Mouse (Mus musculus) MEL (cell line): ENCODE results near the gene H2-DMb1. TPM values are rescaled to one million over a fixed set of nuclear protein-coding genes. Genes with fewer than 3 reads are reported as not detected.
A peak's percentile ranks its signal among the peaks of the same experiment; 100 is the strongest.

Experiments used
- DNase-seq: peaks from one replicate; pipeline ENCODE4 v3.0.0; 2011; ENCODE audit warnings: low read depth, low spot score
- H3K27ac ChIP-seq: 2 replicates; pipeline ENCODE4 v1.5.1; 2012; ENCODE audit warnings: low read depth, mild to moderate bottlenecking, control low read depth, low read length, moderate library complexity; ENCODE audit not compliant: control insufficient read depth
- H3K27me3 ChIP-seq, 2 experiments: fragments of 150-350 bp in 1 of 2; sonication (generic) in 1 of 2; 2 replicates each; pipeline ENCODE4 v1.6.1; 2012; ENCODE audit warnings: low read length in 2 of 2, mild to moderate bottlenecking in 2 of 2, improper control_type of control experiment in 1 of 2, moderate library complexity in 1 of 2; ENCODE audit not compliant: insufficient read depth in 2 of 2, control insufficient read depth in 1 of 2
- H3K36me3 ChIP-seq, 2 experiments: 2 replicates each; pipeline ENCODE4 v1.6.1; 2012 to 2014; ENCODE audit warnings: low read length in 2 of 2, improper control_type of control experiment in 1 of 2, inconsistent platforms in 1 of 2, mild to moderate bottlenecking in 1 of 2; ENCODE audit not compliant: insufficient read depth in 2 of 2, control insufficient read depth in 1 of 2
- H3K4me1 ChIP-seq, 2 experiments: fragments of 150-350 bp in 1 of 2; sonication (generic) in 1 of 2; 2 replicates each; pipeline ENCODE4 v1.6.1; 2012; ENCODE audit warnings: low read length in 2 of 2, improper control_type of control experiment in 1 of 2, mild to moderate bottlenecking in 1 of 2; ENCODE audit not compliant: insufficient read depth in 2 of 2, control insufficient read depth in 1 of 2
- H3K4me3 ChIP-seq, 2 experiments: fragments of 150-350 bp in 1 of 2; sonication (generic) in 1 of 2; 2 replicates each; pipeline ENCODE4 v1.5.1; 2012; ENCODE audit warnings: low read depth in 2 of 2, low read length in 2 of 2, mild to moderate bottlenecking in 2 of 2, moderate library complexity in 2 of 2, control low read depth in 1 of 2, improper control_type of control experiment in 1 of 2; ENCODE audit not compliant: control insufficient read depth in 1 of 2, insufficient read depth in 1 of 2
- H3K79me2 ChIP-seq: 2 replicates; pipeline ENCODE4 v1.6.1; 2012; ENCODE audit warnings: mild to moderate bottlenecking, low read length, moderate library complexity; ENCODE audit not compliant: control insufficient read depth, poor library complexity, insufficient read depth
- H3K9ac ChIP-seq: 2 replicates; pipeline ENCODE4 v1.6.1; 2012; ENCODE audit warnings: low read depth, mild to moderate bottlenecking, control low read depth, low read length, moderate library complexity; ENCODE audit not compliant: control insufficient read depth, poor library complexity, severe bottlenecking
- H3K9me3 ChIP-seq: fragments of 150-350 bp; sonication (generic); replicated peaks from 2 replicates; pipeline ENCODE4 v1.6.1; 2012; ENCODE audit warnings: mild to moderate bottlenecking, low read length, improper control_type of control experiment, moderate library complexity; ENCODE audit not compliant: insufficient read depth
- CHD1 ChIP-seq: IDR thresholded peaks from 2 replicates; pipeline ENCODE4 v1.6.1; 2012; ENCODE audit warnings: low read depth, mild to moderate bottlenecking, inconsistent platforms, low read length, improper control_type of control experiment
- CTCF ChIP-seq, 3 experiments: IDR thresholded peaks in 2 of 3; conservative IDR thresholded peaks in 1 of 3; 2 replicates each; pipeline ENCODE4 v1.5.1; 2011 to 2012; ENCODE audit warnings: low read length in 3 of 3, low read depth in 2 of 3, mild to moderate bottlenecking in 2 of 3, improper control_type of control experiment in 1 of 3, inconsistent platforms in 1 of 3, mixed read lengths in 1 of 3, moderate library complexity in 1 of 3; ENCODE audit not compliant: control insufficient read depth in 1 of 3, insufficient read depth in 1 of 3, poor library complexity in 1 of 3, severe bottlenecking in 1 of 3
- ELF1 ChIP-seq: IDR thresholded peaks from 2 replicates; pipeline ENCODE4 v1.6.1; 2014; ENCODE audit warnings: low read depth, mild to moderate bottlenecking, inconsistent platforms, low read length, improper control_type of control experiment, moderate library complexity
- ETS1 ChIP-seq: IDR thresholded peaks from 2 replicates; pipeline ENCODE4 v1.6.1; 2012; ENCODE audit warnings: low read depth, mild to moderate bottlenecking, inconsistent platforms, low read length, improper control_type of control experiment, moderate library complexity
- GATA1 ChIP-seq: IDR thresholded peaks from 2 replicates; pipeline ENCODE4 v1.6.1; 2011; ENCODE audit warnings: low read depth, low read length, improper control_type of control experiment
- HCFC1 ChIP-seq: IDR thresholded peaks from 2 replicates; pipeline ENCODE4 v1.6.1; 2012; ENCODE audit warnings: low read depth, mild to moderate bottlenecking, inconsistent platforms, low read length, improper control_type of control experiment, moderate library complexity
- KAT2A ChIP-seq: conservative IDR thresholded peaks from 2 replicates; pipeline ENCODE4 v1.6.1; 2012; ENCODE audit warnings: low read depth, low read length, improper control_type of control experiment, inconsistent platforms
- MAX ChIP-seq: IDR thresholded peaks from 2 replicates; pipeline ENCODE4 v1.6.1; 2011; ENCODE audit warnings: low read length, improper control_type of control experiment
- MAZ ChIP-seq: IDR thresholded peaks from 2 replicates; pipeline ENCODE4 v1.6.1; 2012; ENCODE audit warnings: low read depth, mild to moderate bottlenecking, inconsistent platforms, low read length, improper control_type of control experiment
- MEF2A ChIP-seq: IDR thresholded peaks from 2 replicates; pipeline ENCODE4 v1.6.1; 2014; ENCODE audit warnings: low read depth, mild to moderate bottlenecking, inconsistent platforms, low read length, improper control_type of control experiment; ENCODE audit not compliant: poor library complexity, insufficient replicate concordance, severe bottlenecking; ENCODE audit errors: extremely low read depth
- MXI1 ChIP-seq: IDR thresholded peaks from 2 replicates; pipeline ENCODE4 v1.6.1; 2011; ENCODE audit warnings: mild to moderate bottlenecking, low read depth, low read length, improper control_type of control experiment
- NRF1 ChIP-seq: IDR thresholded peaks from 2 replicates; pipeline ENCODE4 v1.6.1; 2014; ENCODE audit warnings: low read depth, mild to moderate bottlenecking, inconsistent platforms, low read length, improper control_type of control experiment, moderate library complexity; ENCODE audit not compliant: poor library complexity, insufficient read depth, severe bottlenecking
- POLR2A ChIP-seq, 2 experiments: IDR thresholded peaks; 2 replicates each; pipeline ENCODE4 v1.6.1; 2011 to 2012; ENCODE audit warnings: low read length in 2 of 2, mild to moderate bottlenecking in 2 of 2, control low read depth in 1 of 2, improper control_type of control experiment in 1 of 2, low read depth in 1 of 2, moderate library complexity in 1 of 2; ENCODE audit not compliant: control insufficient read depth in 1 of 2, insufficient read depth in 1 of 2, poor library complexity in 1 of 2
- POLR2AphosphoS2 ChIP-seq: IDR thresholded peaks from 2 replicates; pipeline ENCODE4 v1.6.1; 2011; ENCODE audit warnings: low read length, improper control_type of control experiment
- POLR2AphosphoS5 ChIP-seq: IDR thresholded peaks from 2 replicates; pipeline ENCODE4 v1.6.1; 2012; ENCODE audit warnings: low read depth, borderline replicate concordance, mild to moderate bottlenecking, inconsistent platforms, low read length, moderate library complexity, mixed read lengths
- RAD21 ChIP-seq: IDR thresholded peaks from 2 replicates; pipeline ENCODE4 v1.6.1; 2011; ENCODE audit warnings: mild to moderate bottlenecking, low read depth, low read length, improper control_type of control experiment
- SIN3A ChIP-seq: IDR thresholded peaks from 2 replicates; pipeline ENCODE4 v1.6.1; 2012; ENCODE audit warnings: low read length, improper control_type of control experiment, inconsistent platforms
- TAL1 ChIP-seq: IDR thresholded peaks from 2 replicates; pipeline ENCODE4 v1.6.1; 2012; ENCODE audit warnings: mild to moderate bottlenecking, inconsistent platforms, low read length, moderate library complexity, mixed read lengths
- TBP ChIP-seq: IDR thresholded peaks from 2 replicates; pipeline ENCODE4 v1.8.0; 2011; ENCODE audit warnings: low read depth, low read length, improper control_type of control experiment
- TCF12 ChIP-seq: IDR thresholded peaks from 2 replicates; pipeline ENCODE4 v1.6.1; 2014; ENCODE audit warnings: low read depth, mild to moderate bottlenecking, inconsistent platforms, low read length, improper control_type of control experiment, moderate library complexity
- USF1 ChIP-seq: IDR thresholded peaks from 2 replicates; pipeline ENCODE4 v1.6.1; 2014; ENCODE audit warnings: low read depth, mild to moderate bottlenecking, inconsistent platforms, low read length, improper control_type of control experiment, moderate library complexity
- USF2 ChIP-seq, 2 experiments: IDR thresholded peaks; 2 replicates each; pipeline ENCODE4 v1.6.1; 2011 to 2012; ENCODE audit warnings: improper control_type of control experiment in 2 of 2, low read length in 2 of 2, borderline replicate concordance in 1 of 2, inconsistent platforms in 1 of 2, low read depth in 1 of 2, mild to moderate bottlenecking in 1 of 2; ENCODE audit not compliant: insufficient read depth in 1 of 2
- ZC3H11A ChIP-seq: IDR thresholded peaks from 2 replicates; pipeline ENCODE4 v1.6.1; 2012; ENCODE audit warnings: low read depth, mild to moderate bottlenecking, inconsistent platforms, low read length, improper control_type of control experiment
- ZNF384 ChIP-seq: IDR thresholded peaks from 2 replicates; pipeline ENCODE4 v1.6.1; 2012; ENCODE audit warnings: low read depth, mild to moderate bottlenecking, inconsistent platforms, low read length, improper control_type of control experiment
- polyA plus RNA-seq, 2 experiments: library from polyadenylated mRNA; stranded (reverse) in 1 of 2; unstranded in 1 of 2; fragments of >175 nt in 1 of 2; fragments of >200 nt in 1 of 2; gene quantifications; 2 replicates each; pipeline versions ENCODE4 v1.2.1 to v1.2.4; 2012; ENCODE audit warnings: low replicate concordance in 2 of 2, low read depth in 1 of 2; ENCODE audit not compliant: insufficient read length in 2 of 2, insufficient read depth in 1 of 2, missing spikeins in 1 of 2
- total RNA-seq: library from RNA; depleted of rRNA; stranded (reverse); fragments of 300-350 nt; gene quantifications from 2 replicates; pipeline ENCODE4 v1.2.3, GENCODE M21; 2012

H2-DMb1 gene
- total and polyA plus RNA-seq, 3 experiments: 0.67 TPM; not detected in 2

DNA sequence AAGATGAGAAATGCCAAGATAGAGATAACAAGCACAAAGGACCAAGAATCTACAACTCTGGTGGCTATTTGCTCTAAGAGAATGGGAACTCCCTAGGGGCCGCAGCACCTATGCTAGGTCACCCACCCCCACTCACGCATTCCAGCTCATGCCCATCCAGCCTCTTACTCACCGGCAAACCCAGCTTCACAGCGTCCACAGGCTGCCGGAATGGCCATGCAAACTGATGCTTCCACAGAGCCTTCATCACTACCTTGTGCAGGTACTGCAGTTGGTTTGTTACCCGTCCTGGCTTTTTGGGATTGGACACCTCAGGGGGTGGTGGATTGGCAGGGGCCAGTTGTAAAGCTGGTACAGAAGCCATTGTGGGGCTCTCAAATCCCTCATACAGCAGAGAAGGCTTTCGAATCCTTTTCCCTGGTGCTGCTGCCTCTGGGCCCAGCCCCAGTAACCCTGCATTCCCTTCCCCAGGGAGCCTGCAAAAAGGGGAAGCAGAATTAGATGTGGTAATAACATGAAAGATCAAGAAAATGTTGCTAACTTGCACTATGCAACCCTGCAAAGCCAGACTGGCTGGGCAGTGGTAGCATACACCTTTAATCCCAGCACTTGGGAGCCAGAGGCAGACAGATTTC is 36.0 kb upstream of the H2-DMb1 start (continued):
- peak; percentile 43; the same call in 1 of the 2 replicates for TF ChIP-seq MXI1
- TF ChIP-seq, all 39 proteins: peak for 6

DNA sequence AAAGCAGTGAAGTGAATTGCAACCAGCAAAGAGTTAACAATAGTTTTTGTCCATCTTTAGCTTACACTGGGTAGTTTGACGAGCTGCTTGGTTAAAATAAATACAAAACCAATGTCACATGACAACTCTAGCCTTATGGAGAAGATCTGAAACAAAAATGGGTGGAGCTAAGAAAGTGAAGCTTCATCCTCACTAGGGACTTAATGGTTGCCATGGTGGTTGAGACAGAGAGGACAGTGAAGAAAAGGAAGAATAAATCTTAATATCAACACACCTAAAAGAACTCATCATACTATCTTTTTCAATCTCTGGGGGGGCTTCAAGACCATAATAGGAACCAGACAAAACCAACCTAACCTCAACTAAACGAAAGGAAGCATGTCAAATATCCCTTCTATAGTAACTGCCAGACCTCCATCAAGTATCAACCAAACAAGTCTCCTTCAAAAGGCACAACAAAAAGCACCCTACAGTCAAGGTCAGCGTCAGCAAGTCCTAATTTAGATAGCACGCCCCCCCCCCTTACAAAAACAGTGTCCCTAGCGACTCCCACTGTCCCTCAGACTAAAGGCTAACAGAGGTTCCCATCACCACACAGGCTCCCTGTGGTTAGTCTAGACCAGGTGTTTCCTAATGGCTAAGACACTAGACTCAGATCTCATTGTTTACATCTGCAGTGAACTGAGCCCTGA is 35.3 kb upstream of the H2-DMb1 start:
- peaks cover 22 to 43% of the 10 kb centered on the region in 2 experiments for H3K36me3 ChIP-seq
- H3K27me3 ChIP-seq: no peaks in the 10 kb centered on the region
- TF ChIP-seq MEF2A (no peak), MAX (peak; percentile 9; the same call in 1 of the 2 replicates), ETS1 (0 out of 2 replicates have a peak, but pooled peaks have one; percentile 10), CTCF (IDR thresholded peaks at IDR 0.05 in 2 of 3, conservative IDR thresholded peaks at IDR 0.05 in 1 of 3; ENCODE audit: control insufficient read depth in 1 of 3, insufficient read depth in 1 of 3, low read depth in 2 of 3, low read length in 3 of 3, poor library complexity in 1 of 3, severe bottlenecking in 1 of 3) (no peak), USF1 (peak; percentile 50; the same call in 1 of the 2 replicates), POLR2A (IDR thresholded peaks at IDR 0.05; ENCODE audit: control insufficient read depth in 1 of 2, insufficient read depth in 1 of 2, low read depth in 1 of 2, low read length in 2 of 2, poor library complexity in 1 of 2) (0 out of 4 replicates have a peak, but pooled peaks of 1 of the 2 experiments have one; percentile 9)
- H3K79me2 ChIP-seq: peaks cover 74% of the 10 kb centered on the region
- no peaks in the 10 kb centered on the region; a peak in 1 of 4 replicates for H3K4me1 ChIP-seq
- H3K9me3 ChIP-seq: no peaks in the 10 kb centered on the region
- H3K27ac ChIP-seq: peak overlapping the region; percentile 49
- peak; percentile 72 for DNase-seq
- peak overlapping the region; percentile 59 to 98 for H3K4me3 ChIP-seq
- H3K9ac ChIP-seq: peak overlapping the region; percentile 95

DNA sequence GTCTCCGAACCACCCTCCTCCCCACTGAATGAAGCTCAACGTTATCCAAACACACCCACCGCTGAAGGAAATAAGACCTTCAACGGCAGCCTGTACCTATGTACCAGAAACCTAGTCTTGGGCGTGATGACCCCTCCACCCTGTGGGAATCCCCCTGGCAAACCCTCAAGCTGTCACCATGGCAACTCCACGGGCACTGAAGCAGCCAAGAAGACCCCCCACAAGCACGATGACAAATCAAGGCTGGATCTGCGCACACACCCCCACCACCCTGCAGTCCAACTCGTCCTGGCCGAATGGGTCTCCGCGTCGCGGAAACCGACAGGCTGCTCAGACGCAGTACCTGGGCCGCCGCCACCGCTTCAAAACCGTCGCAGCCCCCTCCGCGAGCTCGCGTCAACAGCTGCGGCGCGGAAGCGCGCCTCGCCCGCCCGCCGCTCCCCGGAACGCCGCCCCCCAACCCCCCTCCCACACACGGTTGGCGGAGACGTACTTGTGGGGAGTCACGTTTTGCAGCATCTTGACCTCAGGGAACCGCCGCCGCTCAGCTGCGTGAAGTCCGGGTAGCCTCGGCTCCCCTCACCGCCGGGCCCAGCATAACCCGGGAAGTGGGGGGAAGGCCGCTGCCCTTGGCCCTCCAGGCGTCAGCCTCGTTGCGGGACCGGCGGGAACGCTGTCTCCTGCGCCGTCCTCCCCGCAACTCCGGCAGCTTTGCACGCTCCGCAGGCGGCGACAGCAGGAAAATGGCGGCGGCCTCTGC is 34.6 kb upstream of the H2-DMb1 start:
- Histone ChIP-seq H3K4me1 (no peaks in the 10 kb centered on the region; a peak in 1 of 4 replicates), H3K79me2 (peaks cover 80% of the 10 kb centered on the region), H3K4me3 (peak overlapping the region; percentile 59 to 98), H3K9ac (peak overlapping the region; percentile 95), H3K27ac (peak overlapping the region; percentile 76), H3K36me3 (peaks cover 22 to 36% of the 10 kb centered on the region in 2 experiments), H3K9me3 (no peaks in the 10 kb centered on the region), H3K27me3 (no peaks in the 10 kb centered on the region)
- no peak for DNase-seq
- TF ChIP-seq TAL1 (no peak), USF2 (IDR thresholded peaks at IDR 0.05; ENCODE audit: borderline replicate concordance in 1 of 2, insufficient read depth in 1 of 2, low read depth in 1 of 2, low read length in 2 of 2) (no peak), ZC3H11A (no peak), TCF12 (no peak), NRF1 (no peak), POLR2A (IDR thresholded peaks at IDR 0.05; ENCODE audit: control insufficient read depth in 1 of 2, insufficient read depth in 1 of 2, low read depth in 1 of 2, low read length in 2 of 2, poor library complexity in 1 of 2) (peak in 1 of 2 experiments; percentile 13; a peak in 1 of 4 replicates), GATA1 (no peak), SIN3A (peak; percentile 64; the same call in 1 of the 2 replicates), POLR2AphosphoS5 (peak; percentile 41; the same call in 1 of the 2 replicates), CHD1 (no peak), KAT2A (no peak), POLR2AphosphoS2 (no peak), ZNF384 (no peak), RAD21 (no peak), ELF1 (no peak), MAZ (no peak), HCFC1 (0 out of 2 replicates have a peak, but pooled peaks have one; percentile 10), TBP (peak; percentile 36; the same call in 1 of the 2 replicates)
